Mouse (Mus musculus) liver, embryonic 15.5 days (tissue): ENCODE results near the gene Insrr. TPM values are rescaled to one million over a fixed set of nuclear protein-coding genes. Genes with fewer than 3 reads are reported as not detected.
"Not testable (repeated sequence)": the region's sequence is repeated elsewhere in the genome, so short reads cannot be mapped to it uniquely, and the experiment has no call there.

Source experiments
- ATAC-seq: fragments of 200-750 bp; cut with Nextera tagmentation; 2 replicates; pipeline ENCODE4 v1.8.0; 2017; ENCODE audit warnings: moderate number of reproducible peaks, mild to moderate bottlenecking, moderate library complexity; ENCODE audit not compliant: insufficient read depth
- H3K27ac ChIP-seq: fragments of 300-500 bp; sonication (generic); replicated peaks from 2 replicates; pipeline ENCODE4 v1.5.1; 2015; ENCODE audit warnings: mild to moderate bottlenecking, inconsistent platforms
- H3K27me3 ChIP-seq: fragments of 300-500 bp; sonication (generic); 2 replicates; pipeline ENCODE4 v1.6.1; 2015; ENCODE audit warnings: mild to moderate bottlenecking, inconsistent platforms
- H3K36me3 ChIP-seq: fragments of 300-500 bp; sonication (generic); replicated peaks from 2 replicates; pipeline ENCODE4 v1.6.1; 2015; ENCODE audit warnings: moderate library complexity, mild to moderate bottlenecking, inconsistent platforms
- H3K4me1 ChIP-seq: fragments of 300-500 bp; sonication (generic); replicated peaks from 2 replicates; pipeline ENCODE4 v1.6.1; 2015; ENCODE audit warnings: inconsistent platforms
- H3K4me2 ChIP-seq: fragments of 300-500 bp; sonication (generic); 2 replicates; pipeline ENCODE4 v1.6.1; 2015; ENCODE audit warnings: moderate library complexity, mild to moderate bottlenecking, inconsistent platforms
- H3K4me3 ChIP-seq: fragments of 300-500 bp; sonication (generic); replicated peaks from 2 replicates; pipeline ENCODE4 v1.5.1; 2015; ENCODE audit warnings: mild to moderate bottlenecking, inconsistent platforms
- H3K9ac ChIP-seq: fragments of 300-500 bp; sonication (generic); 2 replicates; pipeline ENCODE4 v1.6.1; 2015; ENCODE audit warnings: moderate library complexity, mild to moderate bottlenecking, inconsistent platforms
- H3K9me3 ChIP-seq: fragments of 300-500 bp; sonication (generic); replicated peaks from 2 replicates; pipeline ENCODE4 v1.6.1; 2016; ENCODE audit warnings: inconsistent platforms
- WGBS: fragments of 180-500 bp; shearing (Covaris S2); methylation state at CpG from one replicate; pipeline ENCODE4 v1.1.7; 2015; ENCODE audit warnings: mixed read lengths; ENCODE audit not compliant: insufficient replicate concordance; 5-methylcytosine and 5-hydroxymethylcytosine counted together
- polyA plus RNA-seq: library from polyadenylated mRNA; unstranded; fragments of >200 nt; fragmentation: Nextera tagmentation; extraction: Ambion mirVana; gene quantifications from 2 replicates; pipeline ENCODE4 v1.2.1, GENCODE M21; 2015

The Insrr gene
- polyA plus RNA-seq, 1 experiment from 2014 or later, result 0.01 TPM

- no peak overlapping the region for H3K9ac ChIP-seq
- peaks cover 92% of the 10 kb centered on the region for H3K27me3 ChIP-seq
- WGBS, result 4% methylated on average over 26 of the region's 26 CpGs
- H3K4me1 ChIP-seq, result no peaks in the 10 kb centered on the region
- H3K9me3 ChIP-seq, result no peaks in the 10 kb centered on the region
- H3K36me3 ChIP-seq, result no peaks in the 10 kb centered on the region
- ATAC-seq, result no peak
- peak overlapping the region; percentile 35 for H3K4me3 ChIP-seq
- H3K4me2 ChIP-seq, result peak overlapping the region; percentile 55
- H3K27ac ChIP-seq, result no peak overlapping the region
These were observed 7.4 kb downstream of the Insrr start for GRCm38 (mm10) chr3:87804038-87804677.

- Histone ChIP-seq H3K4me2 (peak overlapping the region; percentile 13; the same call in 1 of the 2 replicates), H3K9me3 (no peaks in the 10 kb centered on the region), H3K36me3 (no peaks in the 10 kb centered on the region), H3K27ac (no peak overlapping the region), H3K4me3 (no peak overlapping the region), H3K27me3 (peaks cover 83% of the 10 kb centered on the region), H3K9ac (no peak overlapping the region), H3K4me1 (no peaks in the 10 kb centered on the region)
- no peak for ATAC-seq
- WGBS, result 8% methylated on average over 28 of the region's 28 CpGs
These were observed 12.7 kb downstream of the Insrr start for GRCm38 (mm10) chr3:87809322-87809962.

- WGBS, result 58% methylated on average over 8 of the region's 8 CpGs
- Histone ChIP-seq H3K27ac (no peak overlapping the region), H3K27me3 (peaks cover 83% of the 10 kb centered on the region), H3K9me3 (no peaks in the 10 kb centered on the region), H3K4me1 (0 out of 2 replicates have a peak, but pooled peaks cover under 1% of the 10 kb centered on the region), H3K4me3 (no peak overlapping the region), H3K36me3 (no peaks in the 10 kb centered on the region), H3K9ac (no peak overlapping the region), H3K4me2 (no peak overlapping the region)
- no peak for ATAC-seq
These were observed 14.5 kb downstream of the Insrr start for GRCm38 (mm10) chr3:87811297-87811696.

GRCm38 (mm10) chr3:87812413-87812812 lies 15.7 kb downstream of the Insrr start:
- WGBS, result 64% methylated on average over 4 of the region's 4 CpGs
- H3K27me3 ChIP-seq, result peaks cover 89% of the 10 kb centered on the region
- no peak overlapping the region for H3K9ac ChIP-seq
- no peak overlapping the region for H3K4me3 ChIP-seq
- 0 out of 2 replicates have a peak, but pooled peaks cover 4% of the 10 kb centered on the region for H3K4me1 ChIP-seq
- no peak overlapping the region for H3K27ac ChIP-seq
- no peaks in the 10 kb centered on the region for H3K36me3 ChIP-seq
- ATAC-seq, result no peak
- no peak overlapping the region for H3K4me2 ChIP-seq
- H3K9me3 ChIP-seq, result no peaks in the 10 kb centered on the region

- no peak overlapping the region for H3K9ac ChIP-seq
- H3K27me3 ChIP-seq, result peaks cover 90% of the 10 kb centered on the region
- 41% methylated on average over 10 of the region's 10 CpGs for WGBS
These were observed 16.1 kb downstream of the Insrr start for GRCm38 (mm10) chr3:87812873-87813272.

GRCm38 (mm10) chr3:87816166-87816565 lies 19.4 kb downstream of the Insrr start:
- H3K27me3 ChIP-seq, result peaks cover 72% of the 10 kb centered on the region
- ATAC-seq, result no peak

More at GRCm38 (mm10) chr3:87812873-87813272, 16.1 kb downstream of the Insrr start:
- 0 out of 2 replicates have a peak, but pooled peaks cover 4% of the 10 kb centered on the region for H3K4me1 ChIP-seq
- no peaks in the 10 kb centered on the region for H3K36me3 ChIP-seq
- no peaks in the 10 kb centered on the region for H3K9me3 ChIP-seq
- no peak overlapping the region for H3K4me2 ChIP-seq
- ATAC-seq, result no peak
- no peak overlapping the region for H3K27ac ChIP-seq
- no peak overlapping the region for H3K4me3 ChIP-seq

GRCm38 (mm10) chr3:87816646-87817093 lies 19.9 kb downstream of the Insrr start:
- H3K27ac ChIP-seq, result no peak overlapping the region
- H3K9ac ChIP-seq, result no peak overlapping the region
- no peak; the same call in 1 of the 2 replicates for ATAC-seq
- peaks cover 68% of the 10 kb centered on the region for H3K27me3 ChIP-seq
- H3K4me2 ChIP-seq, result no peak overlapping the region
- H3K4me3 ChIP-seq, result no peak overlapping the region
- 0 out of 2 replicates have a peak, but pooled peaks cover 4% of the 10 kb centered on the region for H3K4me1 ChIP-seq
- WGBS, result 4% methylated on average over 12 of the region's 12 CpGs
- H3K36me3 ChIP-seq, result no peaks in the 10 kb centered on the region
- H3K9me3 ChIP-seq, result no peaks in the 10 kb centered on the region

More at GRCm38 (mm10) chr3:87816166-87816565, 19.4 kb downstream of the Insrr start:
- 39% methylated on average over 6 of the region's 6 CpGs for WGBS
- H3K4me3 ChIP-seq, result no peak overlapping the region
- no peak overlapping the region for H3K27ac ChIP-seq
- no peaks in the 10 kb centered on the region for H3K9me3 ChIP-seq
- no peaks in the 10 kb centered on the region for H3K36me3 ChIP-seq
- H3K4me2 ChIP-seq, result no peak overlapping the region
- H3K4me1 ChIP-seq, result 0 out of 2 replicates have a peak, but pooled peaks cover 4% of the 10 kb centered on the region
- H3K9ac ChIP-seq, result no peak overlapping the region

GRCm38 (mm10) chr3:87818226-87818625 lies 21.5 kb downstream of the Insrr start:
- Histone ChIP-seq H3K4me1 (0 out of 2 replicates have a peak, but pooled peaks cover 4% of the 10 kb centered on the region), H3K27ac (no peak overlapping the region), H3K9me3 (no peaks in the 10 kb centered on the region), H3K27me3 (peaks cover 63% of the 10 kb centered on the region), H3K4me3 (no peak overlapping the region), H3K9ac (no peak overlapping the region), H3K36me3 (no peaks in the 10 kb centered on the region), H3K4me2 (no peak overlapping the region)
- WGBS, result 55% methylated on average over 12 of the region's 12 CpGs
- no peak for ATAC-seq

- H3K27ac ChIP-seq, H3K9me3 ChIP-seq, H3K4me3 ChIP-seq, H3K36me3 ChIP-seq, H3K9ac ChIP-seq, H3K4me2 ChIP-seq, H3K4me1 ChIP-seq, ATAC-seq: not testable (repeated sequence)
- WGBS, result 68% methylated on average over 1 of the region's 1 CpGs
- peaks cover 14% of the 10 kb centered on the region; the same call in 1 of the 2 replicates for H3K27me3 ChIP-seq
These were observed 27.5 kb downstream of the Insrr start, which contains the start of gene Pear1 for GRCm38 (mm10) chr3:87824206-87824605. Gene Pear1 (minus strand): TSS chr3:87824306.

GRCm38 (mm10) chr3:87828435-87828834 lies 31.7 kb downstream of the Insrr start:
- Histone ChIP-seq H3K9me3 (no peaks in the 10 kb centered on the region), H3K9ac (no peak overlapping the region), H3K4me2 (no peak overlapping the region), H3K36me3 (no peaks in the 10 kb centered on the region), H3K4me3 (no peak overlapping the region), H3K4me1 (no peaks in the 10 kb centered on the region), H3K27ac (no peak overlapping the region), H3K27me3 (no peaks in the 10 kb centered on the region)
- no peak for ATAC-seq
- 11% methylated on average over 4 of the region's 4 CpGs for WGBS

GRCm38 (mm10) chr3:87829025-87829424 lies 32.3 kb downstream of the Insrr start:
- Histone ChIP-seq H3K4me3 (no peak overlapping the region), H3K4me2 (no peak overlapping the region), H3K9ac (no peak overlapping the region), H3K9me3 (no peaks in the 10 kb centered on the region), H3K4me1 (no peaks in the 10 kb centered on the region), H3K27me3 (no peaks in the 10 kb centered on the region), H3K36me3 (no peaks in the 10 kb centered on the region), H3K27ac (no peak overlapping the region)
- 43% methylated on average over 10 of the region's 10 CpGs for WGBS
- ATAC-seq, result no peak
